Mouse (Mus musculus): ENCODE measurements around the gene Dvl2.

DNA sequence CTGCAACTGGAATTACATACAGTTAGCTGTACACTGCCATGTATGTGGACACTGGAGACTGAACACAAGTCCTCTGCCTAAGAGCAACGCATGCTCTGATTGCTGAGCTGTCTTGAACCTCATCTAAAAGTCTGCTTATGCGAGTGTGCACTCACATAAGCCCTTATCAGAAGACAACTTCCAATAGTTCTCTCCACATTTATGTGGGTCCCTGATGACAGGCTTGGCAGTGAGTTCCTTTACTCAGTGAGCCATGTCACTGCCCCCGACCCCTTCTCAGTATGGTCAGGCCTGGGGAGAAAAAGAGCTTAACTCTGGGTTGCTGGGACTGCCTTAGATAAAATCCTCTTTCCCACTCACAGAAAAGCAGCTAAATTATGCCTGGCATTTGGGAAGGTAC lies 16.3 kb downstream of the Dvl2 start, which contains the start of gene Dlg4:
- TF ChIP-seq EP300 (optimal IDR thresholded peaks at IDR 0.05) (no peak), CTCF (IDR thresholded peaks at IDR 0.05; ENCODE audit: low read depth) (no peak)

All from stomach, postnatal 0 days (tissue).